Mouse (Mus musculus) C2C12 (cell line): ENCODE measurements around the gene Perm1. TPM values are rescaled to one million over a fixed set of nuclear protein-coding genes. Genes with fewer than 3 reads are reported as not detected.
A peak's percentile ranks its signal among the peaks of the same experiment; 100 is the strongest.

Source experiments
- H3K27me3 ChIP-seq: one replicate; pipeline ENCODE4 v1.6.1; 2011; ENCODE audit not compliant: control insufficient read depth, insufficient read depth, insufficient read length
- H3K36me3 ChIP-seq: one replicate; pipeline ENCODE4 v1.6.1; 2011; ENCODE audit not compliant: control insufficient read depth, insufficient read depth
- H3K4me3 ChIP-seq: one replicate; pipeline ENCODE4 v1.5.1; 2011; ENCODE audit warnings: mild to moderate bottlenecking, control low read depth; ENCODE audit not compliant: poor library complexity, insufficient read depth, severe bottlenecking
- H3K79me2 ChIP-seq: one replicate; pipeline ENCODE4 v1.6.1; 2011; ENCODE audit not compliant: control insufficient read depth, insufficient read depth
- H3K79me3 ChIP-seq: one replicate; pipeline ENCODE4 v1.6.1; 2011; ENCODE audit warnings: low read depth, control low read depth
- H3ac ChIP-seq: one replicate; pipeline ENCODE3; 2011; ENCODE audit warnings: low read depth; ENCODE audit not compliant: control insufficient read depth, insufficient read length
- CEBPB ChIP-seq: IDR thresholded peaks from one replicate; pipeline ENCODE4 v1.6.1; 2011; ENCODE audit warnings: low read depth, mild to moderate bottlenecking, control low read depth, moderate library complexity
- CTCF ChIP-seq: IDR thresholded peaks from one replicate; pipeline ENCODE4 v1.5.1; 2011; ENCODE audit not compliant: control insufficient read depth, insufficient read depth, insufficient read length
- FOSL1 ChIP-seq: IDR thresholded peaks from one replicate; pipeline ENCODE4 v1.8.0; 2011; ENCODE audit warnings: mild to moderate bottlenecking, low read length; ENCODE audit not compliant: poor library complexity, insufficient read depth, severe bottlenecking
- MAX ChIP-seq: IDR thresholded peaks from one replicate; pipeline ENCODE4 v1.6.1; 2011; ENCODE audit warnings: mild to moderate bottlenecking, control low read depth
- MYOD1 ChIP-seq: IDR thresholded peaks from one replicate; pipeline ENCODE4 v1.6.1; 2011; ENCODE audit warnings: low read depth; ENCODE audit not compliant: control insufficient read depth, insufficient read length
- MYOG ChIP-seq: IDR thresholded peaks from one replicate; pipeline ENCODE4 v1.6.1; 2011; ENCODE audit not compliant: control insufficient read depth, insufficient read length; ENCODE audit errors: extremely low read depth
- USF1 ChIP-seq: IDR thresholded peaks from one replicate; pipeline ENCODE4 v1.6.1; 2011; ENCODE audit warnings: low read depth, mild to moderate bottlenecking, control low read depth, moderate library complexity
- polyA plus RNA-seq: library from polyadenylated mRNA; unstranded; fragments of >200 nt; fragmentation: generic; extraction: Trizol; gene quantifications from one replicate; pipeline ENCODE4 v1.2.1, GENCODE M21; 2012; ENCODE audit warnings: missing spikeins

Perm1 gene
- polyA plus RNA-seq, 1 experiment: 0.02 TPM

DNA sequence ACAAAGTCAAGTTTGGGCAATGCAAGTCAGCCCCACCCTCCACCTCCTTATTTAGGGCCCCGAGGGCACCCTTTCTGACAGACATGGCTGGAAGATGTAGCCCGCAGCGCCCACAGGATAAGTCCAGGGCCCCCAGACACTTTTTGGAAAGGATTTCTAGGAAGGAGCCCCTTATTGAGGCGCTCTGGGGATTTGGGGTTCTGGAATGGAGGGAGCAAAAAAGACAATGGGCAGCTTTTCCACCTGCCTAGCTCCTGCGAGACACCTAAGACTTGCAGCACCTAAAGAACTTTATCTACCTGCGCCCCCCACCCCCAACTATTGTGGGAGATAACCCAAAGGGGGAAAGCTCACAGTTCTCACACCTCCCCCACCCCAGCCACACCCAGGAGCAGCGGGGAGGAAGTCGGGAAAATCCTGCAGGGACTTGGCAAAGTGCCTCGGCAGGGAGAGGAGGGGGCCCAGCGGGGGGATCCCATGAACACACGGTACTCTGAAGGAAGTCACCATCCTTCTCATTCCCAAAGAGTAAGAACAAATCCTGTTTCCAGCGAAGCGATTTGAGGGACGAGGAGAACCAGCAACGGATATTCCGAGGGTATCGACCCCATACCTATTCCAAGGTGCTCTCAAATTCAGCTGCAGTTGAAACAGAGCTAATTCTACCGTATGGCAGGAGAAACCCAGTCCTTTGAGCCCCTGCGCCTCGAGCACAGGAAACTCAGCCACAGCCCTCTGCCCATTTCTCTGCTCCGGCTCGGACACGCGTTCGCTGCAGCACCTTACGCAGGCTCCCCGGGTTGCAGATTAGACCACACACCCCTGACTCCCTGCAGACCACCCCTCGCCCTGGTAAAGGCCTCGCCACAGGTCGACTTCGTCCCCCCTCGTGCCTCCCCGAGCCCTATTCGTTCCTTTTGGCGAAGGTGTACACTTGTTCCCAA lies 19.5 kb upstream of the Perm1 start:
- TF ChIP-seq CEBPB (no peak), FOSL1 (no peak), USF1 (no peak), MAX (no peak), CTCF (no peak), MYOD1 (no peak), MYOG (no peak)
- H3ac ChIP-seq: peak overlapping the region; percentile 84
- no peaks in the 10 kb centered on the region for H3K79me3 ChIP-seq
- no peaks in the 10 kb centered on the region for H3K36me3 ChIP-seq
- H3K4me3 ChIP-seq: peak overlapping the region; percentile 40
- no peaks in the 10 kb centered on the region for H3K79me2 ChIP-seq
- no peaks in the 10 kb centered on the region for H3K27me3 ChIP-seq

- no peak for TF ChIP-seq CTCF
- TF ChIP-seq MAX: no peak
- TF ChIP-seq FOSL1: no peak
- no peak for TF ChIP-seq MYOG
- no peak for TF ChIP-seq USF1
- TF ChIP-seq CEBPB: no peak
- no peak for TF ChIP-seq MYOD1
- Histone ChIP-seq H3K36me3 (no peaks in the 10 kb centered on the region), H3K27me3 (no peaks in the 10 kb centered on the region), H3K79me3 (no peaks in the 10 kb centered on the region), H3ac (peak within 1 kb of the TSS; percentile 84), H3K4me3 (peak within 1 kb of the TSS; percentile 40), H3K79me2 (no peaks in the 10 kb centered on the region)
Observed at GRCm38 (mm10) chr4:156197131-156197828, 18.4 kb upstream of the Perm1 start, which contains the start of gene Agrn. Gene Agrn, minus strand, starts transcription at chr4:156197488.

DNA sequence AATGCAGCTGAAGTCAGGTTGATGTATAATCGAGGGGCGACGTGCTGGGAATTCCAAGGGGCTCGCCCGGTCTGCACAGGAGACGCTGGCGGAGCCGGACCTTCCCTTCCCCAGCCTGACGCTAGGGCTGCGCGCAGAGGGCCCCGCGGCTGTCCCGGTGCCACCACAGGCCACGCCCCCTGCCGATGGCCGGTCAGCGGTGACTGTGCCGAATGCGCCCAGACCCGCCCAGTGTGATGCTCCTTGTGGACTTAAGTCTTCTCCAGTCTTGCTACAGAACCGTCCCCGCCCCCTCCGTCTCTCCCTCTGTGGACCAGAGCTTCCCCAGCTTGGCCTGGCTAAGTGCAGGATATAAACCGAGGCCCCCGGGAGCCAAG lies 17.9 kb upstream of the Perm1 start:
- Histone ChIP-seq H3K79me3 (no peaks in the 10 kb centered on the region), H3ac (peak overlapping the region; percentile 44), H3K27me3 (no peaks in the 10 kb centered on the region), H3K79me2 (no peaks in the 10 kb centered on the region), H3K36me3 (no peaks in the 10 kb centered on the region), H3K4me3 (peak overlapping the region; percentile 34)
- peak; percentile 55 for TF ChIP-seq MAX
- no peak for TF ChIP-seq USF1

GRCm38 (mm10) chr4:156200623-156201475 lies 14.8 kb upstream of the Perm1 start, which contains the start of gene Isg15:
Gene Isg15, minus strand, starts transcription at chr4:156200818.
- TF ChIP-seq USF1: no peak
- TF ChIP-seq CTCF: no peak
- no peak for TF ChIP-seq FOSL1
- no peak within 1 kb of the TSS for H3K4me3 ChIP-seq
- H3K79me2 ChIP-seq: no peaks in the 10 kb centered on the region
- H3K27me3 ChIP-seq: peaks cover 7% of the 10 kb centered on the region
- no peaks in the 10 kb centered on the region for H3K79me3 ChIP-seq
- H3ac ChIP-seq: no peak within 1 kb of the TSS
- H3K36me3 ChIP-seq: no peaks in the 10 kb centered on the region

GRCm38 (mm10) chr4:156202462-156202893 lies 13.2 kb upstream of the Perm1 start:
- no peaks in the 10 kb centered on the region for H3K79me2 ChIP-seq
- no peaks in the 10 kb centered on the region for H3K79me3 ChIP-seq
- H3K36me3 ChIP-seq: no peaks in the 10 kb centered on the region
- no peak overlapping the region for H3K4me3 ChIP-seq
- no peak overlapping the region for H3ac ChIP-seq
- H3K27me3 ChIP-seq: peaks cover 7% of the 10 kb centered on the region
- no peak for TF ChIP-seq CEBPB
- no peak for TF ChIP-seq CTCF
- TF ChIP-seq FOSL1: no peak
- no peak for TF ChIP-seq MYOD1
- TF ChIP-seq USF1: no peak
- no peak for TF ChIP-seq MYOG
